Mouse (Mus musculus) testis, adult 2 months (tissue): Measurements from ENCODE around the gene Clec4a1. TPM values are rescaled to one million over a fixed set of nuclear protein-coding genes. Genes with fewer than 3 reads are reported as not detected.
A peak's percentile ranks its signal among the peaks of the same experiment; 100 is the strongest.

Experiments used
- H3K27ac ChIP-seq: fragments of 200-500 bp; 2 replicates; pipeline ENCODE4 v1.5.1; 2012; ENCODE audit warnings: low read depth, low read length; ENCODE audit not compliant: control insufficient read depth, insufficient read depth
- H3K27me3 ChIP-seq: fragments of 200-500 bp; 2 replicates; pipeline ENCODE4 v1.6.1; 2012; ENCODE audit warnings: mild to moderate bottlenecking, low read length, moderate library complexity; ENCODE audit not compliant: control insufficient read depth, insufficient read depth
- H3K36me3 ChIP-seq: fragments of 200-500 bp; 2 replicates; pipeline ENCODE4 v1.6.1; 2012; ENCODE audit warnings: mild to moderate bottlenecking, low read length; ENCODE audit not compliant: control insufficient read depth, insufficient read depth
- H3K4me1 ChIP-seq: fragments of 200-500 bp; 2 replicates; pipeline ENCODE4 v1.6.1; 2012; ENCODE audit warnings: low read length; ENCODE audit not compliant: control insufficient read depth, insufficient read depth
- H3K4me3 ChIP-seq: fragments of 200-500 bp; 2 replicates; pipeline ENCODE4 v1.5.1; 2012; ENCODE audit warnings: low read depth, mild to moderate bottlenecking, low read length, moderate library complexity, mixed read lengths; ENCODE audit not compliant: control insufficient read depth
- CTCF ChIP-seq: fragments of 200-500 bp; IDR thresholded peaks from 2 replicates; pipeline ENCODE4 v1.5.1; 2012; ENCODE audit warnings: low read depth, mild to moderate bottlenecking, inconsistent platforms, low read length, moderate library complexity; ENCODE audit not compliant: control insufficient read depth, insufficient read depth, insufficient replicate concordance
- POLR2A ChIP-seq: fragments of 200-500 bp; IDR thresholded peaks from 2 replicates; pipeline ENCODE4 v1.6.1; 2012; ENCODE audit warnings: low read depth, mild to moderate bottlenecking, inconsistent platforms, low read length, moderate library complexity; ENCODE audit not compliant: control insufficient read depth
- polyA plus RNA-seq: library from polyadenylated mRNA; depleted of rRNA; stranded (reverse); fragments of >200 nt; gene quantifications from 2 replicates; pipeline ENCODE4 v1.2.3, GENCODE M21; 2012

The Clec4a1 gene
- polyA plus RNA-seq, 1 experiment, result 0.48 TPM

DNA sequence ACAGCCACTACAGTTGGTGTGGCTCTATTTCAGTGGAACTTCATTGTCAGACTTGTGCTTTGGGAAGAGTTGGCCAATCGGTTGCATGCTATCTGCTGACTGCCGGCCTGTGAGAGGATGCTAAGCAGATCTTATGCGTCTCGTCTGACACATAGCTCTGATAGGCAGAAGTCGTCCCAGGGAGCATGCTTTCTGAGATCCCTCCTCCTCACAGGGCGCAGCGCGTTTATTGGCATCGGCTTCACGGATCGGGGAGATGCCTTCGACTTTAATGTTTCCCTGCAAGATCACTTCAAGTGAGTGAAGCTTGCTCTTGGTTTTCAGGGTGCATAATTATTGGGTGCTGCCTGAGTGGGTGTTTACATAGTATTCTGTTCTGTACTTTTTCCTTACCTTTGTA, 40.4 kb upstream of the Clec4a1 start:
- Histone ChIP-seq H3K36me3 (peaks cover 7% of the 10 kb centered on the region), H3K4me3 (no peak overlapping the region), H3K4me1 (no peaks in the 10 kb centered on the region), H3K27me3 (no peaks in the 10 kb centered on the region), H3K27ac (no peak overlapping the region)
- TF ChIP-seq POLR2A, result no peak
- no peak for TF ChIP-seq CTCF

DNA sequence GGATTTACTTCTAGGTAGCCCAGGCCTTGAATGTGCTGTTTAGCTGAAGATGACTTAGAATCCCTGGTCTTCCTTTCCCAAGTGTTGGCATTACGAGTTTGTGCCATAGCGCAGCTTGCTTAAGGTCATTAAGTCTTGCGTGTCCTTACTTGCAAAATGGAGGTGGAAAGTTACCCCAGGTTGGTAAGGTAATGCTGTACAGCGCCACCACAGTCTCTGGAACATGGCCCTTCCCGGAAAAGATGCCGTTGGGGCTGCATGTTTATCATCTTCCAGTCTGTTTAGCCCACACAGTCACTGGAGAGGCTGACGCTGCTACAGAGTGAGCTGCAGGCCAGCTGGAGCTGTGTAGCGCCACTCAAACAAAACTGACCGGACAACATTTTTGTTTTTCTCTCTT, 38.0 kb upstream of the Clec4a1 start:
- TF ChIP-seq CTCF (no peak), POLR2A (no peak)
- Histone ChIP-seq H3K4me1 (no peaks in the 10 kb centered on the region), H3K27ac (no peak overlapping the region), H3K36me3 (peaks cover 11% of the 10 kb centered on the region), H3K4me3 (no peak overlapping the region), H3K27me3 (no peaks in the 10 kb centered on the region)

DNA sequence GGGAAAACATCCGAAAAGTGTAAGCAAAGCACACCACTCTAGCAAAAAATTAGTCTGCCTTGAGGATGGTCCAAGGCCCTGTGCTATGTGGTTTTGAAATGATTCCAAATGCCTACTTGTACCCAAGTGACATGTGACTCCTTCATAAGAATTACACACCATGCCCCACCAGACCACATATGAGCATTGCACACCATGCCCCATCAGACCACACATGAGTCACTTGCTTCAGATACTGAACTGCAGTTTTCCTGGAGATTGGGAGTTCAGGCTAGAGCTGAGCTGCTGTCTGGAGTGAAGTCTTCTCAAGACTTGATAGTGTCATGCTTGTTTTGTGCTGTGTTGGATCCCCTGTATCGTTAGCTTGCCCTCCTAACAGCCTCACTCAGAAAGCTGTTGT, 32.0 kb upstream of the Clec4a1 start:
- TF ChIP-seq POLR2A (no peak), CTCF (no peak)
- Histone ChIP-seq H3K4me1 (no peaks in the 10 kb centered on the region), H3K27ac (no peak overlapping the region), H3K4me3 (no peak overlapping the region), H3K36me3 (peaks cover 4% of the 10 kb centered on the region; the same call in 1 of the 2 replicates), H3K27me3 (no peaks in the 10 kb centered on the region)

DNA sequence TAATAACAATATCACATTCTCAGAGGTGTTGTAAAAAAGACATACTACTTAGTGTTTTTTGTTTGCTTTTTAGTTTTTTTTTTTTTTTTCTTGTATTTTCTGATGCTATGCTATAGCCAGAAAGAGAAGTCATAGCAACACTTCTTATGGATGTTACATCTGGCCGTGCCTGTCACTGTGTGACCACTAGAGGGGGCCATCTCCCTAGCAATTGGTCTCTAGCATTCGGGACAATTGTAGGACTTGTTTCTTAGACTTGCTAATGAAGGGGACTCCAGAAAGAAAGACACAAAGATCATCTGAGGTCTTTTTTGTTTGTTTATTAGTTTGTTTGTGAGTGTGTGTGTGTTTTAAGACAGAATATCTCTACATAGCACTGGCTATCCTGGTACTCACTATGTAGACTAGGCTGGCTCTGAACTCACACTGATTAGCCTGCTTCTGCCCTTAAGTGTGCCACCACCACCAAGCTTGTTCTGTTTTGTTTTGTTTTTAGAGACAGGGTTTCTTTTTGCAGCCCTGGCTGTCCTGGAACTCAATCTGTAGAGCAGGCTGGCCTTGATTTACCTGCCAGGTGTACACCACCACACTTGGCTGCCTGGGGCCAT, 29.1 kb upstream of the Clec4a1 start:
- TF ChIP-seq POLR2A, result no peak
- peak; percentile 51; the same call in 1 of the 2 replicates for TF ChIP-seq CTCF
- Histone ChIP-seq H3K4me1 (no peaks in the 10 kb centered on the region), H3K36me3 (peaks cover 1% of the 10 kb centered on the region; the same call in 1 of the 2 replicates)

DNA sequence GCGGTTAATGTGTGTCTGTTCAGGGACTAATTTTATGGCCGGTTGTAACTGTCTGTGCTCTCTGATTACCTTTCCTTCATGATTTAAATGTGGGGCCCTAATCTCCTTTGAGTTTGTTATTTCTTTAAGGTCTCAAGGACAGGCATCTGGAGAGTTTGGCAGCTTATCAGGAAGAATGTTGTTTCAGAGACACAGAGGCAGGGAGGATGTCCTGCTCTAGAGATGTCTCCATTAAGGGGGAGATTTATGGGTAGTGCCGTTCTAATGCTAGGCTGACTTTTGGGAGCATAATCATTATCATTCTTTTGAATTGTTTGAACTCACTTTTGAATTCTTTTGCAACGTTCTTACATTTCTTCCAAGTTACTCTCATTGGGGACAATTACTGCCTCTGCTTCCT, 1.7 kb upstream of the Clec4a1 start:
- TF ChIP-seq POLR2A (no peak), CTCF (no peak)
- Histone ChIP-seq H3K27me3 (no peaks in the 10 kb centered on the region), H3K36me3 (no peaks in the 10 kb centered on the region), H3K4me3 (no peak overlapping the region), H3K27ac (no peak overlapping the region), H3K4me1 (no peaks in the 10 kb centered on the region)

More for the DNA sequence above, 29.1 kb upstream of the Clec4a1 start:
- H3K27me3 ChIP-seq, result no peaks in the 10 kb centered on the region
- H3K27ac ChIP-seq, result no peak overlapping the region
- no peak overlapping the region for H3K4me3 ChIP-seq

DNA sequence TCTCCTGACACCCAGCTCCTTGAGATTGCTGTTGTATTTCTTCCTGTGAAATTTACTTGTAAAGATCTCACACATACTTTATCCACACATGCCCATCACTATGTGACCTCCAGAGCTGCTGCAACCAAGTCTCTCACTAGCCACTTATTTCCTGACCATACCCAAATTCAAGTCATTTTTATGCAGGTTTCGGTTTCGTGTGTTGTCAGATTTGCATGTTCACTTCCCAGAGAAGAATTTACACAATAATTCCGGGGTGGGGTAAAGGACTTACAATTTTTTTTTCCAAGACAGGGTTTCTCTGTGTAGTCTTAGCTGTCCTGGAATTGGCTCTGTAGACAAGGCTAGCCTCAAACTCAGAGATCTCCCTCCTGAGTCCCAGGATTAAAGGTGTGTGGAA, 13.2 kb downstream of the Clec4a1 start:
- H3K36me3 ChIP-seq, result no peaks in the 10 kb centered on the region
- no peak for TF ChIP-seq CTCF
- TF ChIP-seq POLR2A, result no peak
- no peaks in the 10 kb centered on the region for H3K4me1 ChIP-seq
- no peak overlapping the region for H3K27ac ChIP-seq
- H3K4me3 ChIP-seq, result no peak overlapping the region
- no peaks in the 10 kb centered on the region for H3K27me3 ChIP-seq

DNA sequence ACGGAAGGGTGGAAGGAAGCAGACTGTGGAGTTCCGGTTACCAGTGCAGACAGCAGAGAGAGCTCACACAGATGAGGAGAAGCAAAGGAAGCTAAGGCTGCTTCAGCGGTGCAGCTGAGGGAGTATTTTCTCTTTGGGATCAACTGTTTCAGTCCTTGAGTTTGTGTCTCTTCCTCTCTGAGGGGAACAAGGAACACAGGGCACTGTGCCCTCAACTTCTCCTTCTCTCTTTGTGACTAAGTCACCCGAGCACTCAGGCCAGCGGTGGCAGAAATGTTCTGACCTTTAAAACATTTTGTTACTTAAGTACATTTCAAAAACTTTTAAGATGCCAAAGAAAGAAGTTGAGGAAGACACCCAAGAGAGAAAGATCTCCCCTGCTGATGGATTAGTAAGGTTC, 18.0 kb downstream of the Clec4a1 start:
- Histone ChIP-seq H3K4me3 (no peak overlapping the region), H3K27ac (no peak overlapping the region), H3K27me3 (no peaks in the 10 kb centered on the region), H3K4me1 (no peaks in the 10 kb centered on the region), H3K36me3 (no peaks in the 10 kb centered on the region)
- TF ChIP-seq POLR2A, result no peak
- TF ChIP-seq CTCF, result no peak
